Mouse (Mus musculus) lung, postnatal 0 days (tissue): Measurements from ENCODE around the gene Rbm26.

Experiments
- CTCF ChIP-seq: IDR thresholded peaks from 2 replicates; pipeline ENCODE4 v1.5.1; 2016; ENCODE audit warnings: antibody characterized with exemption, mild to moderate bottlenecking
- EP300 ChIP-seq: IDR thresholded peaks from 2 replicates; pipeline ENCODE4 v1.6.1; 2016; ENCODE audit warnings: antibody characterized with exemption, mild to moderate bottlenecking, control low read depth

GRCm38 (mm10) chr14:105176381-105177168 lies 552 bp downstream of the Rbm26 start:
- TF ChIP-seq CTCF (no peak), EP300 (no peak)
